18 mouse cellular contexts compared by ENCODE assay signal in genomic region chr8:87794639-87795038, GRCm38 (mm10).
DNase-seq lines count a peak whose midpoint lies in the region; ATAC-seq and TF ChIP-seq lines count a peak whose summit lies in the region.
"Had no signal": no experiment of that assay in that cellular context is flagged by ENCODE, and none has a peak within 500 bp of the region (broad histone marks: within the 10 kb centered on the region; RNA-seq: fewer than 3 reads in every experiment).

No protein-coding gene starts in this region.

- H3K27me3 ChIP-seq in midbrain, embryonic 10.5 days (ENCODE audit: low read depth, poor library complexity, severe bottlenecking) = no peaks in the 10 kb centered on the region
- no peaks in the 10 kb centered on the region for H3K27me3 ChIP-seq in midbrain, postnatal 0 days (ENCODE audit: insufficient read depth, low read length)
- no peaks in the 10 kb centered on the region for H3K27me3 ChIP-seq in embryonic facial prominence, embryonic 11.5 days (ENCODE audit: control insufficient read depth, insufficient read depth, low read length)
- no peaks in the 10 kb centered on the region for H3K27me3 ChIP-seq in forebrain, embryonic 14.5 days (replicated peaks; ENCODE audit: control insufficient read depth, insufficient read depth, low read length)
- no peaks in the 10 kb centered on the region for H3K27me3 ChIP-seq in limb, embryonic 13.5 days
- H3K27me3 ChIP-seq: heart, embryonic 12.5 days; liver, embryonic 12.5 days; lung, embryonic 15.5 days had no signal

- TF ChIP-seq CTCF in midbrain, postnatal 0 days (IDR thresholded peaks at IDR 0.05) = no peak

- 84% methylated on average over 10 of the region's 10 CpGs for WGBS in midbrain, embryonic 10.5 days
- 49% methylated on average over 10 of the region's 10 CpGs for WGBS in midbrain, postnatal 0 days
- WGBS in embryonic facial prominence, embryonic 11.5 days = 49% methylated on average over 10 of the region's 10 CpGs
- 51% methylated on average over 10 of the region's 10 CpGs for WGBS in forebrain, embryonic 14.5 days
- 44% methylated on average over 10 of the region's 10 CpGs for WGBS in limb, embryonic 13.5 days

- no peak overlapping the region for H3K9ac ChIP-seq in midbrain, postnatal 0 days (replicated peaks; ENCODE audit: low read length, poor library complexity, severe bottlenecking)
- H3K9ac ChIP-seq in embryonic facial prominence, embryonic 11.5 days (replicated peaks; ENCODE audit: low read length) = no peak overlapping the region
- H3K9ac ChIP-seq in forebrain, embryonic 14.5 days (ENCODE audit: low read length) = no peak overlapping the region
- no peak overlapping the region for H3K9ac ChIP-seq in limb, embryonic 13.5 days
- H3K9ac ChIP-seq: heart, embryonic 12.5 days; liver, embryonic 12.5 days; lung, embryonic 15.5 days had no signal

- peaks cover 7% of the 10 kb centered on the region; the same call in 1 of the 2 replicates for H3K36me3 ChIP-seq in midbrain, embryonic 10.5 days
- no peaks in the 10 kb centered on the region for H3K36me3 ChIP-seq in midbrain, postnatal 0 days (ENCODE audit: insufficient read depth, low read length)
- H3K36me3 ChIP-seq in embryonic facial prominence, embryonic 11.5 days (replicated peaks; ENCODE audit: control insufficient read depth, insufficient read depth, low read depth, low read length) = no peaks in the 10 kb centered on the region
- H3K36me3 ChIP-seq in forebrain, embryonic 14.5 days (ENCODE audit: control insufficient read depth, insufficient read depth, low read length) = no peaks in the 10 kb centered on the region
- H3K36me3 ChIP-seq in limb, embryonic 13.5 days = no peaks in the 10 kb centered on the region
- H3K36me3 ChIP-seq: G1E; heart, embryonic 12.5 days; liver, embryonic 12.5 days; lung, embryonic 15.5 days had no signal

- no peak overlapping the region for H3K4me2 ChIP-seq in midbrain, postnatal 0 days (ENCODE audit: low read depth, low read length, poor library complexity, severe bottlenecking)
- no peak overlapping the region for H3K4me2 ChIP-seq in embryonic facial prominence, embryonic 11.5 days (ENCODE audit: low read depth, low read length)
- no peak overlapping the region for H3K4me2 ChIP-seq in forebrain, embryonic 14.5 days (ENCODE audit: low read length)
- H3K4me2 ChIP-seq in limb, embryonic 13.5 days (replicated peaks) = peak overlapping the region; percentile 21; the same call in 1 of the 2 replicates
- H3K4me2 ChIP-seq: heart, embryonic 12.5 days; liver, embryonic 12.5 days; lung, embryonic 15.5 days had no signal

- H3K27ac ChIP-seq in midbrain, embryonic 10.5 days (replicated peaks) = peak overlapping the region; percentile 10; the same call in 1 of the 2 replicates
- H3K27ac ChIP-seq in midbrain, postnatal 0 days (ENCODE audit: low read depth, low read length) = no peak overlapping the region
- H3K27ac ChIP-seq in embryonic facial prominence, embryonic 11.5 days (replicated peaks; ENCODE audit: low read depth, low read length) = no peak overlapping the region
- no peak overlapping the region for H3K27ac ChIP-seq in forebrain, embryonic 14.5 days (ENCODE audit: low read depth, low read length)
- peak overlapping the region; percentile 28; the same call in 1 of the 2 replicates for H3K27ac ChIP-seq in limb, embryonic 13.5 days
- H3K27ac ChIP-seq: kidney, postnatal 0 days; liver, embryonic 12.5 days; lung, embryonic 15.5 days had no signal

- ATAC-seq in midbrain, postnatal 0 days (ENCODE audit: low FRiP score) = no peak
- ATAC-seq in embryonic facial prominence, embryonic 11.5 days (replicated peaks; ENCODE audit: insufficient number of reproducible peaks, low FRiP score, low TSS enrichment, low read depth) = no peak
- ATAC-seq in forebrain, embryonic 14.5 days = peak; percentile 46; the same call in 1 of the 2 replicates
- no peak for ATAC-seq in limb, embryonic 13.5 days (ENCODE audit: low FRiP score, low read depth)
- ATAC-seq: CD4-positive, CD25-positive, alpha-beta regulatory T cell, adult 4 months; intestine, embryonic 16.5 days; liver, embryonic 12.5 days had no signal

- no peak overlapping the region for H3K4me3 ChIP-seq in midbrain, embryonic 10.5 days
- no peak overlapping the region for H3K4me3 ChIP-seq in midbrain, postnatal 0 days (ENCODE audit: low read depth, low read length)
- no peak overlapping the region for H3K4me3 ChIP-seq in embryonic facial prominence, embryonic 11.5 days (ENCODE audit: low read depth, low read length)
- H3K4me3 ChIP-seq in forebrain, embryonic 14.5 days (ENCODE audit: low read depth, low read length) = no peak overlapping the region
- no peak overlapping the region for H3K4me3 ChIP-seq in limb, embryonic 13.5 days
- H3K4me3 ChIP-seq: heart, embryonic 12.5 days; liver, embryonic 12.5 days; lung, embryonic 15.5 days had no signal

- no peak for DNase-seq in midbrain, embryonic 10.5 days (ENCODE audit: low spot score)
- DNase-seq in midbrain, postnatal 0 days (ENCODE audit: low spot score) = no peak
- DNase-seq in embryonic facial prominence, embryonic 11.5 days (ENCODE audit: low spot score) = peak; percentile 27
- peak; percentile 63 for DNase-seq in forebrain, embryonic 14.5 days (ENCODE audit: low spot score)
- no peak for DNase-seq in urinary bladder, postnatal 14 days (ENCODE audit: low spot score)
- DNase-seq in lung, postnatal 4 days = no peak
- no peak for DNase-seq in adrenal gland, postnatal 10 days
- DNase-seq: adrenal gland, adult 2 months; cerebellum, adult 11-12 months; layer of hippocampus, postnatal 36 days had no signal

- peaks cover 31% of the 10 kb centered on the region for H3K4me1 ChIP-seq in midbrain, embryonic 10.5 days
- H3K4me1 ChIP-seq in midbrain, postnatal 0 days (ENCODE audit: insufficient read depth, low read length) = no peaks in the 10 kb centered on the region
- H3K4me1 ChIP-seq in embryonic facial prominence, embryonic 11.5 days (ENCODE audit: control insufficient read depth, insufficient read depth, low read length) = no peaks in the 10 kb centered on the region
- H3K4me1 ChIP-seq in forebrain, embryonic 14.5 days (ENCODE audit: control insufficient read depth, insufficient read depth, low read length) = no peaks in the 10 kb centered on the region
- H3K4me1 ChIP-seq in limb, embryonic 13.5 days = peaks cover 19% of the 10 kb centered on the region
- H3K4me1 ChIP-seq: liver, embryonic 12.5 days; lung, embryonic 15.5 days had no signal

- H3K9me3 ChIP-seq in midbrain, embryonic 10.5 days (replicated peaks) = no peaks in the 10 kb centered on the region
- H3K9me3 ChIP-seq in midbrain, postnatal 0 days (ENCODE audit: low read length) = no peaks in the 10 kb centered on the region
- no peaks in the 10 kb centered on the region for H3K9me3 ChIP-seq in embryonic facial prominence, embryonic 11.5 days (replicated peaks; ENCODE audit: control insufficient read depth, low read length)
- no peaks in the 10 kb centered on the region for H3K9me3 ChIP-seq in forebrain, embryonic 14.5 days (replicated peaks; ENCODE audit: control insufficient read depth, low read length)
- H3K9me3 ChIP-seq in limb, embryonic 13.5 days = no peaks in the 10 kb centered on the region
- H3K9me3 ChIP-seq: heart, embryonic 12.5 days; liver, embryonic 12.5 days; lung, embryonic 15.5 days had no signal

Comparison
In these comparisons a context has a peak if more than half of its experiments do, and no peak if none do; other contexts are left out.
1. H3K27ac ChIP-seq: peak in midbrain, embryonic 10.5 days (single experiment) and limb, embryonic 13.5 days (single experiment); none in midbrain, postnatal 0 days (single experiment), embryonic facial prominence, embryonic 11.5 days (single experiment) and forebrain, embryonic 14.5 days (single experiment).
2. DNase-seq: peak in embryonic facial prominence, embryonic 11.5 days (single experiment) and forebrain, embryonic 14.5 days (single experiment); none in midbrain, embryonic 10.5 days (single experiment), midbrain, postnatal 0 days (single experiment), urinary bladder, postnatal 14 days (single experiment), lung, postnatal 4 days (0 of 2) and adrenal gland, postnatal 10 days (single experiment).